Mouse (Mus musculus) skeletal muscle tissue, adult 2 months (tissue): ENCODE results near the gene Chaf1a.

Source experiments
- DNase-seq: peaks from one replicate; pipeline ENCODE4 v3.0.0-alpha.2; 2012; ENCODE audit warnings: low read depth, low spot score

Gene Chaf1a

DNA sequence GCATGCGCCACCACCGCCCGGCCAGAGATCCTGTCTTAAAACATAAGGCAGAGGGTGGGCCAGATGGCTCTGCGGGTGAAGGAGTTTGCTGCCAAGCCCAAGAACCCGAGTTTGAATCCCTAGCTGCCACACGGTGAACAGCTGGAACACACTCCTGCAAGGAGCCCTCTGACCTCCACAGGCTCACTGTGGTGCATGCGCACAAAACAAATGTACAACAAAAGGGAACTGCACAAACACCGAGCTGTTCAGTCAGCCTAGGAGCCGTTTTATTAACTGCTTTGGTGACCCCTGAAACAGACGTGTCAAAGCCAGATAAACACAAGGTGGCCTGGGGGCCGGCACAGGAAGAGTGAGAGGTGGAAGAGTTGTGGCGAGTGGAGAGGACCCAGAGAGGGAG is 79.2 kb downstream of the Chaf1a start:
- no peak for DNase-seq

GRCm38 (mm10) chr17:56119981-56120880 is 80.0 kb downstream of the Chaf1a start:
- peak; percentile 74 for DNase-seq

DNA sequence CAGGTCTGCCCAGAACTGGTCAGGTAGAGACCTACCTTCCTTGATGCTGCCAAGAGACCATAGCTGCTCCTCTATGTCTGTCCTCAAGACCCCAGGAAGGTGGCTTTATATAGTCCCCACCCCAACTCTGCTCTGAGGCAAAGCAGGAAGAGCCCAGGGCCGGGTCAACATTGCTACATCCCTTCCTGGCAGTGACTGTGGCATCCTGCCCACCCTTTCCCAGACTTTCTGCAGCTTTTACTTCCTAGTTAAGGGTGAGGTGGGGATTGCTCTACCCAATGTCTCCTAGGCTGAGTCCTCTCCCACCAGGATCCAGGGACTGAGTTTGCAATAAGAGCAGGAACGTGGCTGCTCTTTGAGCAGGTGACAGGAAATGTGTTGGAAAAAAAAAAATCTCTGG is 81.6 kb downstream of the Chaf1a start, which contains the start of gene Lrg1:
Lrg1 (minus strand) TSS at position 176 of the 400 bp plus-strand sequence.
- DNase-seq, result no peak
